Mouse (Mus musculus) midbrain, embryonic 10.5 days (tissue): ENCODE results near the gene Irs1. TPM values are rescaled to one million over a fixed set of nuclear protein-coding genes. Genes with fewer than 3 reads are reported as not detected.
A peak's percentile ranks its signal among the peaks of the same experiment; 100 is the strongest.

Experiments
- DNase-seq: peaks from one replicate; pipeline ENCODE4 v3.0.0-alpha.2; 2017; ENCODE audit warnings: low spot score
- H3K27ac ChIP-seq: fragments of 300-500 bp; sonication (generic); replicated peaks from 2 replicates; pipeline ENCODE4 v1.5.1; 2016; ENCODE audit warnings: mild to moderate bottlenecking
- H3K27me3 ChIP-seq: fragments of 300-500 bp; sonication (generic); 2 replicates; pipeline ENCODE4 v1.6.1; 2016; ENCODE audit warnings: low read depth, mild to moderate bottlenecking; ENCODE audit not compliant: poor library complexity, severe bottlenecking
- H3K36me3 ChIP-seq: fragments of 300-500 bp; sonication (generic); 2 replicates; pipeline ENCODE4 v1.6.1; 2016; ENCODE audit warnings: mild to moderate bottlenecking, moderate library complexity
- H3K4me1 ChIP-seq: fragments of 300-500 bp; sonication (generic); 2 replicates; pipeline ENCODE4 v1.6.1; 2016
- H3K4me3 ChIP-seq: fragments of 300-500 bp; sonication (generic); 2 replicates; pipeline ENCODE4 v1.5.1; 2016; ENCODE audit warnings: mild to moderate bottlenecking, moderate library complexity
- H3K9me3 ChIP-seq: fragments of 300-500 bp; sonication (generic); replicated peaks from 2 replicates; pipeline ENCODE4 v1.6.1; 2016; ENCODE audit warnings: mild to moderate bottlenecking
- WGBS: fragments of 180-500 bp; shearing (Covaris S2); methylation state at CpG from one replicate; pipeline ENCODE4 v1.1.7; 2016; 5-methylcytosine and 5-hydroxymethylcytosine counted together
- polyA plus RNA-seq: library from polyadenylated mRNA; unstranded; fragments of >200 nt; fragmentation: Nextera tagmentation; extraction: Ambion mirVana; gene quantifications from 2 replicates; pipeline ENCODE4 v1.2.1, GENCODE M21; 2016

Gene Irs1
- polyA plus RNA-seq, 1 experiment from 2014 or later: 7.3 TPM

- Histone ChIP-seq H3K27ac (peak overlapping the region; percentile 77), H3K4me3 (peak overlapping the region; percentile 81), H3K36me3 (peaks cover 28% of the 10 kb centered on the region), H3K27me3 (peaks cover 23% of the 10 kb centered on the region), H3K9me3 (peaks cover 16% of the 10 kb centered on the region), H3K4me1 (peaks cover 80% of the 10 kb centered on the region)
- 29% methylated on average over 15 of the region's 15 CpGs for WGBS
- DNase-seq: no peak
These were observed 4.8 kb downstream of the Irs1 start for GRCm38 (mm10) chr1:82286190-82287051.

- Histone ChIP-seq H3K27me3 (peaks cover 23% of the 10 kb centered on the region), H3K9me3 (peaks cover 16% of the 10 kb centered on the region), H3K36me3 (peaks cover 28% of the 10 kb centered on the region), H3K4me3 (peak overlapping the region; percentile 81), H3K4me1 (peaks cover 80% of the 10 kb centered on the region), H3K27ac (peak overlapping the region; percentile 77)
- 42% methylated on average over 5 of the region's 5 CpGs for WGBS
- no peak for DNase-seq
These were observed 5.6 kb downstream of the Irs1 start for GRCm38 (mm10) chr1:82285461-82286189.

GRCm38 (mm10) chr1:82284403-82284802 is 6.8 kb downstream of the Irs1 start:
- peaks cover 26% of the 10 kb centered on the region for H3K36me3 ChIP-seq
- peak overlapping the region; percentile 81 for H3K4me3 ChIP-seq
- peaks cover 21% of the 10 kb centered on the region for H3K27me3 ChIP-seq
- H3K27ac ChIP-seq: peak overlapping the region; percentile 96
- WGBS: 44% methylated on average over 4 of the region's 4 CpGs
- H3K4me1 ChIP-seq: peaks cover 71% of the 10 kb centered on the region
- DNase-seq: no peak
- H3K9me3 ChIP-seq: peaks cover 16% of the 10 kb centered on the region

- peaks cover 16% of the 10 kb centered on the region for H3K27me3 ChIP-seq
- WGBS: 8% methylated on average over 1 of the region's 1 CpGs
- peak overlapping the region; percentile 96 for H3K27ac ChIP-seq
- H3K4me1 ChIP-seq: peaks cover 66% of the 10 kb centered on the region
- H3K9me3 ChIP-seq: peaks cover 15% of the 10 kb centered on the region
- DNase-seq: peak; percentile 44
- peak overlapping the region; percentile 81 for H3K4me3 ChIP-seq
- peaks cover 25% of the 10 kb centered on the region for H3K36me3 ChIP-seq
These were observed 7.3 kb downstream of the Irs1 start for GRCm38 (mm10) chr1:82283901-82284301.

GRCm38 (mm10) chr1:82282992-82283611 is 8.1 kb downstream of the Irs1 start:
- Histone ChIP-seq H3K4me3 (peak overlapping the region; percentile 81), H3K27me3 (peaks cover 8% of the 10 kb centered on the region), H3K27ac (peak overlapping the region; percentile 96), H3K36me3 (peaks cover 25% of the 10 kb centered on the region), H3K9me3 (peaks cover 7% of the 10 kb centered on the region; the same call in 1 of the 2 replicates), H3K4me1 (peaks cover 59% of the 10 kb centered on the region)
- WGBS: 3% methylated on average over 35 of the region's 35 CpGs
- peak; percentile 94 for DNase-seq

- DNase-seq: no peak
- H3K27ac ChIP-seq: no peak overlapping the region
- H3K9me3 ChIP-seq: no peaks in the 10 kb centered on the region
- H3K4me1 ChIP-seq: peaks cover 48% of the 10 kb centered on the region
- peaks cover 25% of the 10 kb centered on the region for H3K36me3 ChIP-seq
- no peaks in the 10 kb centered on the region for H3K27me3 ChIP-seq
- no peak overlapping the region for H3K4me3 ChIP-seq
- WGBS: 85% methylated on average over 6 of the region's 6 CpGs
These were observed 9.4 kb downstream of the Irs1 start for GRCm38 (mm10) chr1:82281823-82282222.

- Histone ChIP-seq H3K9me3 (no peaks in the 10 kb centered on the region), H3K4me3 (no peak overlapping the region), H3K36me3 (peaks cover 34% of the 10 kb centered on the region), H3K27me3 (no peaks in the 10 kb centered on the region), H3K27ac (no peak overlapping the region), H3K4me1 (peaks cover 34% of the 10 kb centered on the region)
- WGBS: 82% methylated on average over 1 of the region's 1 CpGs
- DNase-seq: no peak
These were observed 11.4 kb downstream of the Irs1 start for GRCm38 (mm10) chr1:82279768-82280167.

- 57% methylated on average over 1 of the region's 1 CpGs for WGBS
- Histone ChIP-seq H3K4me1 (peaks cover 35% of the 10 kb centered on the region), H3K9me3 (no peaks in the 10 kb centered on the region), H3K27ac (peak overlapping the region; percentile 72), H3K36me3 (peaks cover 40% of the 10 kb centered on the region), H3K27me3 (no peaks in the 10 kb centered on the region), H3K4me3 (no peak overlapping the region)
- no peak for DNase-seq
These were observed 16.9 kb downstream of the Irs1 start for GRCm38 (mm10) chr1:82274361-82274760.

- DNase-seq: peak; percentile 42
- Histone ChIP-seq H3K27ac (peak overlapping the region; percentile 72), H3K9me3 (no peaks in the 10 kb centered on the region), H3K4me3 (no peak overlapping the region), H3K27me3 (no peaks in the 10 kb centered on the region), H3K36me3 (peaks cover 32% of the 10 kb centered on the region), H3K4me1 (peaks cover 35% of the 10 kb centered on the region)
- WGBS: 33% methylated on average over 6 of the region's 6 CpGs
These were observed 17.7 kb downstream of the Irs1 start for GRCm38 (mm10) chr1:82273529-82273928.

- H3K4me3 ChIP-seq: no peak overlapping the region
- peak overlapping the region; percentile 49 for H3K27ac ChIP-seq
- H3K4me1 ChIP-seq: peaks cover 35% of the 10 kb centered on the region
- H3K36me3 ChIP-seq: peaks cover 19% of the 10 kb centered on the region
- H3K9me3 ChIP-seq: no peaks in the 10 kb centered on the region
- no peak for DNase-seq
- H3K27me3 ChIP-seq: no peaks in the 10 kb centered on the region
- 78% methylated on average over 5 of the region's 5 CpGs for WGBS
These were observed 19.0 kb downstream of the Irs1 start for GRCm38 (mm10) chr1:82272231-82272630.

GRCm38 (mm10) chr1:82267547-82267946 is 23.7 kb downstream of the Irs1 start:
- Histone ChIP-seq H3K4me3 (no peak overlapping the region), H3K9me3 (no peaks in the 10 kb centered on the region), H3K36me3 (peaks cover 6% of the 10 kb centered on the region; the same call in 1 of the 2 replicates), H3K4me1 (peaks cover 6% of the 10 kb centered on the region), H3K27me3 (no peaks in the 10 kb centered on the region), H3K27ac (no peak overlapping the region)
- no peak for DNase-seq
- WGBS: 86% methylated on average over 4 of the region's 4 CpGs

GRCm38 (mm10) chr1:82262331-82262730 is 28.9 kb downstream of the Irs1 start:
- no peaks in the 10 kb centered on the region for H3K36me3 ChIP-seq
- DNase-seq: no peak
- no peaks in the 10 kb centered on the region for H3K4me1 ChIP-seq
- H3K9me3 ChIP-seq: no peaks in the 10 kb centered on the region
- H3K27ac ChIP-seq: no peak overlapping the region
- H3K4me3 ChIP-seq: no peak overlapping the region
- H3K27me3 ChIP-seq: no peaks in the 10 kb centered on the region
- 83% methylated on average over 1 of the region's 1 CpGs for WGBS
